ENCODE assay signal across 1 mouse cellular context in the genomic region with DNA sequence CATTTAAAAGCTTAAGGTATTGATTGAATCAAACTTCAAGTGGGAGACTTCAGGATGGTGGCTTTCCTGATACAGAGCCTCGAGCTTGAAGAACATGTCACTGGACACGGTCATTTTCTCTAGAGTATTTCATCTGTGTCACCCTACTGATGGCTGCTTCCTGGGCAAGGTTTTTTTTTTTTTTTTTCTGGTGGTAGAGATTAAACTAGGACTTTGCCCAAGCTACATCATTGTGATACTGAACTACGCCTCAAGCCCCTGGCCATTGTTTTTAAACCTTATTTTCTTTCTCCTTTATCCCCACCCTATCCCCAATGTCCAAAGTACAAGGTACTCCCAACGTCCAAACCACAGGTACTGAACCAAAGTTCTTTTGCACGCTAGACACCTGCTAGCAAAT.
TF ChIP-seq lines count a peak whose summit lies in the region.

No protein-coding gene starts in this region.

TF ChIP-seq in MEL, 35 proteins besides CTCF, POLR2A, EP300 and RAD21:
- TF ChIP-seq JUND (IDR thresholded peaks at IDR 0.05; ENCODE audit: low read depth, low read length) (no peak), SIN3A (IDR thresholded peaks at IDR 0.05; ENCODE audit: low read length) (0 out of 2 replicates have a peak, but pooled peaks have one; percentile 9), ZNF384 (IDR thresholded peaks at IDR 0.05; ENCODE audit: low read depth, low read length) (peak; percentile 75), POLR2AphosphoS5 (IDR thresholded peaks at IDR 0.05; ENCODE audit: borderline replicate concordance, low read depth, low read length) (no peak), ZMIZ1 (IDR thresholded peaks at IDR 0.05; ENCODE audit: low read depth, low read length) (0 out of 2 replicates have a peak, but pooled peaks have one; percentile 21)
